Mouse (Mus musculus): ENCODE measurements around the gene Mt4. TPM values are rescaled to one million over a fixed set of nuclear protein-coding genes. Genes with fewer than 3 reads are reported as not detected.
"Not testable (repeated sequence)": the region's sequence is repeated elsewhere in the genome, so short reads cannot be mapped to it uniquely, and the experiment has no call there.

The Mt4 gene
- total and polyA plus RNA-seq, 2 experiments, result not detected

GRCm38 (mm10) chr8:94129133-94129789, 7.7 kb upstream of the Mt4 start:
- no peak overlapping the region for H3K4me3 ChIP-seq (ENCODE audit: insufficient read depth, low read depth, low read length)
- no peak overlapping the region for H3K9ac ChIP-seq (ENCODE audit: low read depth, low read length)
- H3K4me1 ChIP-seq (ENCODE audit: control insufficient read depth, insufficient read depth, low read length), result no peaks in the 10 kb centered on the region
- WGBS, result 91% methylated on average over 6 of the region's 6 CpGs
- H3K27me3 ChIP-seq (ENCODE audit: control insufficient read depth, insufficient read depth, low read length), result peaks cover 3% of the 10 kb centered on the region; the same call in 1 of the 2 replicates
- H3K36me3 ChIP-seq (ENCODE audit: control insufficient read depth, insufficient read depth, low read length), result no peaks in the 10 kb centered on the region
- no peaks in the 10 kb centered on the region for H3K79me2 ChIP-seq (ENCODE audit: control insufficient read depth, insufficient read depth, low read length)
- H3K27ac ChIP-seq (replicated peaks; ENCODE audit: insufficient read depth, low read depth, low read length), result no peak overlapping the region
- TF ChIP-seq POLR2A (IDR thresholded peaks at IDR 0.05; ENCODE audit: extremely low read depth, insufficient read depth, low read length), result no peak
- no peak for TF ChIP-seq CTCF (IDR thresholded peaks at IDR 0.05; ENCODE audit: low read depth, low read length)
- DNase-seq (ENCODE audit: extremely low read depth, low read depth, low spot score), result no peak

- no peak overlapping the region for H3K4me3 ChIP-seq (ENCODE audit: insufficient read depth, low read depth, low read length)
- 94% methylated on average over 4 of the region's 4 CpGs for WGBS
- TF ChIP-seq CTCF (IDR thresholded peaks at IDR 0.05; ENCODE audit: low read depth, low read length), result no peak
- no peak for TF ChIP-seq POLR2A (IDR thresholded peaks at IDR 0.05; ENCODE audit: extremely low read depth, insufficient read depth, low read length)
- H3K27ac ChIP-seq (replicated peaks; ENCODE audit: insufficient read depth, low read depth, low read length), result no peak overlapping the region
- DNase-seq (ENCODE audit: extremely low read depth, low read depth, low spot score), result no peak
- no peak overlapping the region for H3K9ac ChIP-seq (ENCODE audit: low read depth, low read length)
- peaks cover 3% of the 10 kb centered on the region; the same call in 1 of the 2 replicates for H3K27me3 ChIP-seq (ENCODE audit: control insufficient read depth, insufficient read depth, low read length)
- H3K36me3 ChIP-seq (ENCODE audit: control insufficient read depth, insufficient read depth, low read length), result no peaks in the 10 kb centered on the region
- H3K79me2 ChIP-seq (ENCODE audit: control insufficient read depth, insufficient read depth, low read length), result no peaks in the 10 kb centered on the region
- no peaks in the 10 kb centered on the region for H3K4me1 ChIP-seq (ENCODE audit: control insufficient read depth, insufficient read depth, low read length)
Measured at GRCm38 (mm10) chr8:94130126-94130525, 6.9 kb upstream of the Mt4 start.

GRCm38 (mm10) chr8:94132096-94132495, 4.9 kb upstream of the Mt4 start:
- Histone ChIP-seq H3K27ac (replicated peaks; ENCODE audit: insufficient read depth, low read depth, low read length) (no peak overlapping the region), H3K4me3 (ENCODE audit: insufficient read depth, low read depth, low read length) (no peak overlapping the region), H3K79me2 (ENCODE audit: control insufficient read depth, insufficient read depth, low read length) (no peaks in the 10 kb centered on the region), H3K9ac (ENCODE audit: low read depth, low read length) (no peak overlapping the region), H3K36me3 (ENCODE audit: control insufficient read depth, insufficient read depth, low read length) (no peaks in the 10 kb centered on the region), H3K27me3 (ENCODE audit: control insufficient read depth, insufficient read depth, low read length) (peaks cover 3% of the 10 kb centered on the region; the same call in 1 of the 2 replicates), H3K4me1 (ENCODE audit: control insufficient read depth, insufficient read depth, low read length) (no peaks in the 10 kb centered on the region)
- TF ChIP-seq POLR2A (IDR thresholded peaks at IDR 0.05; ENCODE audit: extremely low read depth, insufficient read depth, low read length) (no peak), CTCF (IDR thresholded peaks at IDR 0.05; ENCODE audit: low read depth, low read length) (no peak)
- DNase-seq (ENCODE audit: extremely low read depth, low read depth, low spot score), result no peak
- 78% methylated on average over 5 of the region's 5 CpGs for WGBS

- H3K4me3 ChIP-seq (ENCODE audit: insufficient read depth, low read depth, low read length); H3K36me3 ChIP-seq (ENCODE audit: control insufficient read depth, insufficient read depth, low read length); DNase-seq (ENCODE audit: extremely low read depth, low read depth, low spot score); H3K4me1 ChIP-seq (ENCODE audit: control insufficient read depth, insufficient read depth, low read length); H3K9ac ChIP-seq (ENCODE audit: low read depth, low read length); H3K79me2 ChIP-seq (ENCODE audit: control insufficient read depth, insufficient read depth, low read length); H3K27ac ChIP-seq (replicated peaks; ENCODE audit: insufficient read depth, low read depth, low read length); H3K27me3 ChIP-seq (ENCODE audit: control insufficient read depth, insufficient read depth, low read length): not testable (repeated sequence)
- 59% methylated on average over 3 of the region's 3 CpGs for WGBS
Measured at GRCm38 (mm10) chr8:94134601-94135000, 2.4 kb upstream of the Mt4 start.

GRCm38 (mm10) chr8:94135556-94135955, 1.4 kb upstream of the Mt4 start:
- H3K79me2 ChIP-seq (ENCODE audit: control insufficient read depth, insufficient read depth, low read length), result no peaks in the 10 kb centered on the region
- H3K27me3 ChIP-seq (ENCODE audit: control insufficient read depth, insufficient read depth, low read length), result no peaks in the 10 kb centered on the region; the same call in 1 of the 2 replicates
- H3K9ac ChIP-seq (ENCODE audit: low read depth, low read length), result no peak overlapping the region
- no peak for TF ChIP-seq POLR2A (IDR thresholded peaks at IDR 0.05; ENCODE audit: extremely low read depth, insufficient read depth, low read length)
- no peak for TF ChIP-seq CTCF (IDR thresholded peaks at IDR 0.05; ENCODE audit: low read depth, low read length)
- no peak overlapping the region for H3K27ac ChIP-seq (replicated peaks; ENCODE audit: insufficient read depth, low read depth, low read length)
- DNase-seq (ENCODE audit: extremely low read depth, low read depth, low spot score), result no peak
- H3K4me3 ChIP-seq (ENCODE audit: insufficient read depth, low read depth, low read length), result no peak overlapping the region
- H3K4me1 ChIP-seq (ENCODE audit: control insufficient read depth, insufficient read depth, low read length), result no peaks in the 10 kb centered on the region
- 70% methylated on average over 6 of the region's 6 CpGs for WGBS
- no peaks in the 10 kb centered on the region for H3K36me3 ChIP-seq (ENCODE audit: control insufficient read depth, insufficient read depth, low read length)

GRCm38 (mm10) chr8:94136192-94136591, 805 bp upstream of the Mt4 start:
- H3K79me2 ChIP-seq (ENCODE audit: control insufficient read depth, insufficient read depth, low read length), result no peaks in the 10 kb centered on the region
- no peak overlapping the region for H3K4me3 ChIP-seq (ENCODE audit: insufficient read depth, low read depth, low read length)
- TF ChIP-seq CTCF (IDR thresholded peaks at IDR 0.05; ENCODE audit: low read depth, low read length) (no peak), POLR2A (IDR thresholded peaks at IDR 0.05; ENCODE audit: extremely low read depth, insufficient read depth, low read length) (no peak)
- no peak for DNase-seq (ENCODE audit: extremely low read depth, low read depth, low spot score)
- 83% methylated on average over 7 of the region's 7 CpGs for WGBS
- no peak overlapping the region for H3K9ac ChIP-seq (ENCODE audit: low read depth, low read length)
- H3K4me1 ChIP-seq (ENCODE audit: control insufficient read depth, insufficient read depth, low read length), result no peaks in the 10 kb centered on the region
- no peak overlapping the region for H3K27ac ChIP-seq (replicated peaks; ENCODE audit: insufficient read depth, low read depth, low read length)
- H3K36me3 ChIP-seq (ENCODE audit: control insufficient read depth, insufficient read depth, low read length), result no peaks in the 10 kb centered on the region
- H3K27me3 ChIP-seq (ENCODE audit: control insufficient read depth, insufficient read depth, low read length), result no peaks in the 10 kb centered on the region; the same call in 1 of the 2 replicates

Measured in liver, adult 2 months (tissue).